Mouse (Mus musculus) brain, embryonic 14.5 days (tissue): ENCODE results near the gene Rnf217.

Source experiments
- CTCF ChIP-seq: fragments of 200-500 bp; IDR thresholded peaks from 2 replicates; pipeline ENCODE4 v1.5.1; 2012; ENCODE audit warnings: inconsistent platforms, mild to moderate bottlenecking, moderate library complexity, borderline replicate concordance; ENCODE audit not compliant: insufficient read depth, insufficient read length; ENCODE audit errors: extremely low read depth
- POLR2A ChIP-seq: fragments of 200-500 bp; IDR thresholded peaks from 2 replicates; pipeline ENCODE4 v1.6.1; 2012; ENCODE audit warnings: mild to moderate bottlenecking, inconsistent platforms, borderline replicate concordance; ENCODE audit not compliant: poor library complexity, insufficient read depth, insufficient read length, severe bottlenecking; ENCODE audit errors: extremely low read depth

- TF ChIP-seq CTCF (no peak), POLR2A (no peak)
Observed at GRCm38 (mm10) chr10:31600116-31600515, 8.9 kb downstream of the Rnf217 start.
